Mouse (Mus musculus) embryonic facial prominence, embryonic 13.5 days (tissue): Measurements from ENCODE around the gene Bbx. TPM values are rescaled to one million over a fixed set of nuclear protein-coding genes. Genes with fewer than 3 reads are reported as not detected.

Experiments used
- ATAC-seq: fragments of 200-750 bp; cut with Nextera tagmentation; 2 replicates; pipeline ENCODE4 v1.8.0; 2017; ENCODE audit warnings: low read depth; ENCODE audit not compliant: insufficient number of reproducible peaks, insufficient read depth, low FRiP score, low TSS enrichment
- H3K27ac ChIP-seq: fragments of 300-500 bp; sonication (generic); 2 replicates; pipeline ENCODE4 v1.5.1; 2015; ENCODE audit warnings: moderate library complexity, mild to moderate bottlenecking, inconsistent platforms
- H3K27me3 ChIP-seq: fragments of 300-500 bp; sonication (generic); 2 replicates; pipeline ENCODE4 v1.6.1; 2015; ENCODE audit warnings: mild to moderate bottlenecking, inconsistent platforms
- H3K36me3 ChIP-seq: fragments of 300-500 bp; sonication (generic); 2 replicates; pipeline ENCODE4 v1.6.1; 2015; ENCODE audit warnings: mild to moderate bottlenecking, inconsistent platforms
- H3K4me1 ChIP-seq: fragments of 300-500 bp; sonication (generic); 2 replicates; pipeline ENCODE4 v1.6.1; 2015; ENCODE audit warnings: inconsistent platforms
- H3K4me2 ChIP-seq: fragments of 300-500 bp; sonication (generic); 2 replicates; pipeline ENCODE4 v1.6.1; 2015; ENCODE audit warnings: moderate library complexity, mild to moderate bottlenecking, inconsistent platforms
- H3K4me3 ChIP-seq: fragments of 300-500 bp; sonication (generic); 2 replicates; pipeline ENCODE4 v1.5.1; 2015; ENCODE audit warnings: mild to moderate bottlenecking, inconsistent platforms
- H3K9ac ChIP-seq: fragments of 300-500 bp; sonication (generic); 2 replicates; pipeline ENCODE4 v1.6.1; 2015; ENCODE audit warnings: mild to moderate bottlenecking, inconsistent platforms
- H3K9me3 ChIP-seq: fragments of 300-500 bp; sonication (generic); 2 replicates; pipeline ENCODE4 v1.6.1; 2016; ENCODE audit warnings: inconsistent platforms
- WGBS: fragments of 180-500 bp; shearing (Covaris S2); methylation state at CpG from one replicate; pipeline ENCODE4 v1.1.7; 2015; ENCODE audit warnings: mixed read lengths; 5-methylcytosine and 5-hydroxymethylcytosine counted together
- polyA plus RNA-seq: library from polyadenylated mRNA; unstranded; fragments of >200 nt; fragmentation: Nextera tagmentation; extraction: Ambion mirVana; gene quantifications from 2 replicates; pipeline ENCODE4 v1.2.1, GENCODE M21; 2015

Gene Bbx
- polyA plus RNA-seq, 1 experiment from 2014 or later: 55.1 TPM

DNA sequence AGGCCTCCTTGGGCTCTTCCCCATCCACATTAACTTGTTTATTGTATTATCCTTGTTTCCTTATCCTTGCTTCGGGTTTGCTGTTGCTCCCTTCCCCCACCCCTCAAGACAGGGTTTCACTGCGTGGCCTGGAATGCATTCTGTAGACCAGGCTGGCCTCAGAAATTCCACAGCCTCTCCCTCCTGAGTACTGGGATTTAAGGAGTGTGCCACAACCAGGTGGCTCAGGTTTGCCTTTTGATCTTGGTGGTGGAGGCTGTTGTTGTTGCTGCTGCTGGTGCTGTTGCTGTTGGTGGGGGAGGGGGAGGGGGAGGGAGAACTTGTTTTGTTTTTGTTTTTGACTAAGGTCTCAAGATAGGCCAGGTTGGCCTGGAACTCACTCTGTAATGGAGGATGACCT, 5.1 kb upstream of the Bbx start:
- no peaks in the 10 kb centered on the region for H3K27me3 ChIP-seq
- H3K9me3 ChIP-seq: no peaks in the 10 kb centered on the region
- 30% methylated on average over 2 of the region's 2 CpGs for WGBS
- no peak for ATAC-seq
- no peak overlapping the region for H3K27ac ChIP-seq
- no peak overlapping the region for H3K4me3 ChIP-seq
- 0 out of 2 replicates have a peak, but pooled peaks cover 4% of the 10 kb centered on the region for H3K4me1 ChIP-seq
- no peak overlapping the region for H3K9ac ChIP-seq
- no peaks in the 10 kb centered on the region for H3K36me3 ChIP-seq
- no peak overlapping the region for H3K4me2 ChIP-seq

DNA sequence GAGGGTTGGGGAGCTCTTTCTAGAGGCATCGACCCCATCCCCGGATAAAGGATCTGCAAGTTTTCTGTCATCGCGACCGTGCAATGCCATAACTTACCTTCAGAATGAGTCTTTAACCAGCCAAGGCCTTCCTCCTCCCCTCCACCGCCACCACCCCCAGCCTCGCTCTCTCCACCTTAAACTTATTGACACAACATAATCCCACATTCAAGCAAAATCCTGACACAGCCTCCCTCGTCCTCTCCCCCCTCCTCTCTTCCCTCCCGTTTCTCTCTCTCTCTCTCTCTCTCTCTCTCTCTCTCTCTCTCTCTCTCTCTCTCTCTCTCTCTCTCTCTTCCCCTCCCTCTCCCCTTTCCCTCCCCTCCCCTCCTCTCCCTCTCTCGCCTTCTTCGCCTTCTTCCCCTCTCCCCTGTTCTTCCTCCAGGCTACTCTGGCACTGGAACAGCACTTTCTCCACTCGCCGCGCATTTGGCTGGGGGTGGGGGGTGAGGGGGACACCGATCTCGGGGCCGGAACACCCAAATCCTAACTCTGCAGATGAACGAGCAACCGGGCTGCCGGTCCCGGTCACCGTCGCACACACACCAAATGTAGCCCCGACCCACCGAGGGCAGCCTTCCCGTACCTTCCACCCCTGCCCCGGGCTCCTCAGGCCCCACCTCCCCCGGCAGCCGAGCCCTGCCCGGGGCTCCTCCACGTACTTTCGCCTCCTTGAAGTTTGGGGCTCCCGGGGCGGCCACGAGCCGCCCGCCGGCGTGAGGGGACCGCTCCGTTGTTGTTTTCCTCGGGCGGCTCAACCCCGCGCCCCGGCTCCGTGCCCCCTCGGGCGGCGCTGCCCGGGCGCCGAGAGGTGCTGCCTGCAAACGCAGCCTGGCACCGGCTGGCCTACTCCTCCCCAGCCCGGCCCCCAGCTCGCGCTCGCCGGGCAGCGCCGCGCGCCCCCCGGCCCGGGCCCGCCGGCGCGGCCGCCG, 894 bp downstream of the Bbx start:
- WGBS: under 1% methylated on average over 70 of the region's 72 CpGs
- Histone ChIP-seq H3K27me3 (no peaks in the 10 kb centered on the region), H3K27ac (peak overlapping the region; percentile 99), H3K4me2 (peak overlapping the region; percentile 96), H3K9me3 (no peaks in the 10 kb centered on the region), H3K4me3 (peak overlapping the region; percentile 91), H3K4me1 (peaks cover 13% of the 10 kb centered on the region; the same call in 1 of the 2 replicates), H3K36me3 (no peaks in the 10 kb centered on the region), H3K9ac (peak overlapping the region; percentile 95)
- ATAC-seq: peak; percentile 66

DNA sequence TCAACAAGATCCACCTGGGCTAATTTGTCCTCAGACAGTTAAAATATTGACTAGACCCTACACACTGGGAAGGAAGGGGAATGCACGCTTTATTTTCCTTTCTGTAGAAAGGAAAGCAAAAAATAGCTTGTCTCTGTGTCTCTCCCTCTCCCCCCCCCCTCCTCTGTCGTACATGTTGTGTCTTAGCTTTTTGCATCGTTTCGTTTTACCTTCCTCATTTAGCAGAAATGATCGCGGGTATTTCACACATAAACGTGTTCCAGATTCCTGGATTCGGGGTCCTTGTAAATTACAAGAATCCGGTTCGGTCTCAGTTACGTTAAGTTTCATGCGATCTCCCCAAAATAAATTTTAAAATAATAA, 1.7 kb downstream of the Bbx start:
- H3K27ac ChIP-seq: no peak overlapping the region

DNA sequence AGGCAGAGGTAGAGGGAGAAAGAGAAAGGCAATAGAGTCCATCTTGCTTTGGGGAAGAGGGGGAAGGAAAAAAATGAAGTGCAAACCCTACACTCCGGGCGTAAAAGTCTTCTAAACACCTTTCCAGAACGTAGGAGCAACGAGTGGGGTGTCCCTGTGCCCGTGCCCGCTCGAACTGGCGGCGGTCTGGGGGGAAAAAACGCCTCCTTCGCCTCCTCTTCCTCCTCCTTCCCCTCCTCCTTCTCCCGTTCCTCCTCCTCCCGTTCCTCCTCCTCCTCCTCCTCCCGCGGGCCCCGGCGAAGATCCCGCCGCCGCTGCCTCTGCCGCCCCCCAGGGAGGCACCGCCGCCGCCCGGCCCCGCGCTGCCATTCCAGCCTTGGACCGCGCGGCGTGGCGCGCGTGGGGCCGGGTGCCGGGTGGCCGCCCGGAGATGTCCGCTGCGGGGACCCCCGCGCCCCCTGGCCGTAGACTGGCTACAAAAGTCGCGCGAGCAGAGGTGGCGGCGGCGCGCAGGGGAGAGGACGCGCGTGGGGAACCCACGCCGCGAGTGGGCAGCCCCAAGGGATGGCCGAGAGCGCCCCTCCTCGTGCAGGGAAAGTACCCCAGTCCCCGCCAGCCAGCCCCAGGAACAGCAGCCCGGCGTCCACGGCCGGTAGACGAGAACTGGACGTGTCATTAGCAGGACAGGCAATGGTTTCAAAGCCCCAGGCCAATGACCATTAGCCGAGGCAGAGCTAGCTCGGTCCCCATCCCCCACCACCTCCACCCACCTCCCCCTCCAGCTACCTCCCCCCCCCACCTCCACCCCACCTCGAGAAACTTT, 2.3 kb downstream of the Bbx start:
- no peaks in the 10 kb centered on the region for H3K9me3 ChIP-seq
- H3K4me3 ChIP-seq: peak overlapping the region; percentile 91
- H3K9ac ChIP-seq: peak overlapping the region; percentile 95
- H3K4me1 ChIP-seq: peaks cover 13% of the 10 kb centered on the region; the same call in 1 of the 2 replicates
- no peaks in the 10 kb centered on the region for H3K36me3 ChIP-seq
- H3K27ac ChIP-seq: peak overlapping the region; percentile 60
- H3K27me3 ChIP-seq: no peaks in the 10 kb centered on the region
- ATAC-seq: no peak; the same call in 1 of the 2 replicates
- under 1% methylated on average over 67 of the region's 69 CpGs for WGBS
- peak overlapping the region; percentile 96 for H3K4me2 ChIP-seq

More for the DNA sequence above, 1.7 kb downstream of the Bbx start:
- ATAC-seq: no peak
- Histone ChIP-seq H3K27me3 (no peaks in the 10 kb centered on the region), H3K36me3 (no peaks in the 10 kb centered on the region), H3K9me3 (no peaks in the 10 kb centered on the region), H3K4me2 (peak overlapping the region; percentile 96), H3K4me1 (peaks cover 13% of the 10 kb centered on the region; the same call in 1 of the 2 replicates), H3K4me3 (peak overlapping the region; percentile 91), H3K9ac (peak overlapping the region; percentile 95)
- WGBS: under 1% methylated on average over 12 of the region's 12 CpGs

DNA sequence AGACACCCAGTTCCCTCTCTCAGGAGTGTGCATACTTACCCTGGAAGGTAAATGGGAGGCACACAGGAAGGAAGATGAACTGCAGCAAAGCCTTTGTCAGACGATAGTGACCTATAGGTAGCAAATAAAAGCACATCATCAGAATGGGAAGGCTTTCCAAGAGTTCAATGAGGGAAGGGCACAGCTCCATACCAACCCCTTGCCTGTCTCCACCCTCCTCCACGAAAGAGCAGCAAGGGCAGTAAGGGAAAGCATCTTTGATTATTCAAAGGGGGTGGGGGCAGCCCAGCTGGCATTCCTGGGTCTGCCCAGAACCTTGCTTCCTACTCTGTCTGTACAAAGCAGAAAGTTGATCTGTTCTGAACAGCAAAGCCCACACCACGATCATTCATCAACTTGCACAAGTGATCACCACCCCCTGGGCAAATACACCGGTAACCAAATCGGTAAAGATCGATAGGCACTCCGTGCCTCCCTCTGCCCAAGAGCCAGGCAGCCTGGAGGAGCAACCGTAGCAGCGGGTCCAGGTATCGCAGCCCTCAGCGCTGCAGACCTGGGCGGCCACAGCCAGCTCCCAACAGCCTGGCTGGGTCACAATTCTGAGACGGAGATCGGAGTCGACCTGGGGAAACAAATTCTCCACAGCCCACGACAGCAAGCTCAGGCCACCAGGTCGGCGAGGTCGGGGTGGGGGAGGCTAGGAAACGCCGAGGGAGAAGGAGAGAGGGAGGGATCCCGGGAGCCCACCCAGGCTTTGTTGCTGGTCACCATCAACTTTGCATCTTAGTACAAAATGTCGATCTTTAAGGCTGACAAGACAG, 3.1 kb downstream of the Bbx start:
- H3K9me3 ChIP-seq: no peaks in the 10 kb centered on the region
- H3K9ac ChIP-seq: peak overlapping the region; percentile 95
- H3K27ac ChIP-seq: no peak overlapping the region; the same call in 1 of the 2 replicates
- no peaks in the 10 kb centered on the region for H3K36me3 ChIP-seq
- no peak for ATAC-seq
- H3K4me3 ChIP-seq: peak overlapping the region; percentile 91
- 2% methylated on average over 23 of the region's 23 CpGs for WGBS
- H3K27me3 ChIP-seq: no peaks in the 10 kb centered on the region
- peak overlapping the region; percentile 96 for H3K4me2 ChIP-seq
- peaks cover 13% of the 10 kb centered on the region; the same call in 1 of the 2 replicates for H3K4me1 ChIP-seq

DNA sequence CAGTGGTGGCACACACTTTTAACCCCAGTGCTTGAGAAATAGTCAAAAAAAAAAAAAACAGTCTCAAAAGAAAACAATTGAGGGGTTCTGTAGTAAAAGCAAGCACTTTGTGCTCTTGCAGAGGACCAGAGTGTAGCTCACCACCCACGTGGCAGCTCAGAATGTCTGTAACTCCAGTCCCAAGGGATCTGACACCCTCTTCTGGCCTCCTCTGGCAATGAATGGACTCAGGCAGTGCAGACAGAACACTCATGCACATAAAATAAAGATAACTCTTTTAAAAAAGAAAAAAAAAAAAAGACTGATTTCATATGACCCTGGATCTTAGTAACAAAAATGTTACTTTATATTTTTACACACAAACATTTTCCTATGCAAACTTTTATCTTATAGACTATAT, 12.1 kb downstream of the Bbx start:
- H3K4me1 ChIP-seq: no peaks in the 10 kb centered on the region
- no peak overlapping the region for H3K9ac ChIP-seq
- WGBS: 18% methylated on average over 1 of the region's 1 CpGs
- no peak overlapping the region for H3K4me2 ChIP-seq
- no peaks in the 10 kb centered on the region for H3K9me3 ChIP-seq
- ATAC-seq: no peak
- H3K4me3 ChIP-seq: no peak overlapping the region
- peaks cover 6% of the 10 kb centered on the region; the same call in 1 of the 2 replicates for H3K36me3 ChIP-seq
- H3K27ac ChIP-seq: no peak overlapping the region
- no peaks in the 10 kb centered on the region for H3K27me3 ChIP-seq

DNA sequence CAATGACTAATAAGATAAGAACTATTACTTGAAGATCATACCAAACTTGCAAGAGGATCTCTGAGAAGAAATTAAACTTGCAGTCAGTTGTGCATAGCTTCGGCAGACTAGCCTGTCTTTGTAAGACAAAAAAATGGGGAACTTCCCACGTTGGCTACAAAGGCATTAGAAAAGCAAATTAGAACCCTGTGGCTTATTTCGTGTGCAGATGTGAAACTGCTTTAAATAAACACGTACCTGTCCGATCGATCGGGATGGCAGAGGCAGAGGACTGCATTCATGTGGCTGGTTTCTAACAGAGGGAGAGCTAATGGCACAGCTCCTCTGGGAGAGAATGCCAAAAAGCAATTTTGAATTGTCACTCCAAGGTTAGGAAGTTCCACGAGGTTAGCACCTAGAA, 16.8 kb downstream of the Bbx start:
- no peak for ATAC-seq
- H3K4me2 ChIP-seq: no peak overlapping the region
- no peak overlapping the region for H3K4me3 ChIP-seq
- H3K27me3 ChIP-seq: no peaks in the 10 kb centered on the region
- H3K9ac ChIP-seq: no peak overlapping the region
- H3K4me1 ChIP-seq: no peaks in the 10 kb centered on the region
- H3K9me3 ChIP-seq: no peaks in the 10 kb centered on the region
- H3K36me3 ChIP-seq: peaks cover 9% of the 10 kb centered on the region; the same call in 1 of the 2 replicates
- WGBS: 78% methylated on average over 8 of the region's 8 CpGs
- H3K27ac ChIP-seq: no peak overlapping the region

DNA sequence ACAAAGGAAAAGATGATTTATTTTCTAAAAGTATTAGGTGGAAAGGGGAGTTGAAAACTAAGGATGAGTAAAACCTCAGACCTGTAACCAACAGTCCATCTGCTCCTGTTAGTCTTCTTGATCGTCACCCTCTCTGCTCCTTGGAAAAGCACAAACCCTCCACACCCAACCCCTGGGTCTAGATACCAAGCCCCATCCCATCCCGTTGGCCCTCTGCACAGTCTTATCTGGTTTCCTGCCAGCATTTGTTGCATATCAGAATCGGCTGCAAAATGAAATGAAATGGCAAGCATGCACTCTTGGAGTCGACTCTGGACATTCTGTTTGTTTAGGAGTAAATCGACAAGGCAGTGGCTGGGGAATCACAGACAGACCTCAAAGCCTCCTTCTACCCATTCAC, 29.3 kb downstream of the Bbx start:
- Histone ChIP-seq H3K4me3 (no peak overlapping the region), H3K27ac (no peak overlapping the region)
- 76% methylated on average over 5 of the region's 5 CpGs for WGBS

DNA sequence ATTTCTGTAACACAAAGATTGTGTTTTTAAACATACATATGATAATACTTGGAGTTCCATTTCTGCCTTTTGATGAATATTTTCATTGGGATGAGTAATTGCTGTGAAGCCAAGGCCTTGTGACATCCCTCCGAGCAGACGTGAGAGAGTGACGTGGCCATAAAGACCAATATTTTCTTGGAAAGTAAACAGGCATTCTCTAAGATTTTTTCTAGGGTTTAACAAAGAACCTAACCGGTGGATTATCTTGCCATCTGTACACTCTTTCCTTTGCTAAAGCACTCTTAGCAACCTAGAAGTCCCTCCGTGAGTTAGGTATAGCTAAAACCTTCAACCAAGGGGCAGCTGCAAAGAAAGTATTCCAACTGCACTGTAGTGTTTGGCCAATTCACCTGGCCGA, 32.4 kb downstream of the Bbx start:
- no peak overlapping the region for H3K4me2 ChIP-seq

More for the DNA sequence above, 29.3 kb downstream of the Bbx start:
- Histone ChIP-seq H3K9me3 (no peaks in the 10 kb centered on the region), H3K4me1 (no peaks in the 10 kb centered on the region), H3K27me3 (no peaks in the 10 kb centered on the region), H3K36me3 (peaks cover 9% of the 10 kb centered on the region), H3K9ac (no peak overlapping the region), H3K4me2 (no peak overlapping the region)
- no peak for ATAC-seq

DNA sequence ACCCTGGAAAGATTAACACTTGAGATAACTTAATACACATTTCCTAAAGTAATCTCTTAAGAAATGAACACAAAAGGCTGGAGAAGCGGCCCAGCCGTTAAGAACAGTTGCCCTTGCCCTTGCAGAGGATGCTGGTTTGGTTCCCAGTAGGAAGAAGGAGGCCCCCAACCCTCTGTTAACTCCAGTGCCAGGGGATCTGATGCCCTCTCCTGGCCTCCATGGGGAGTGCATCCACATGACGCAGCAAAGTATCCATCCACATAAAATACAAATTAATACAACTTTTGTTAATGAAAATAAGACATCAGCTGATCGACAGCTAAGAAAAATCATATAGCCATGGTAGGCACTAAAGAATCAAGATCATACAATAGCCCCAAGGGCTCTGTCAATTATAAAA, 33.6 kb downstream of the Bbx start:
- Histone ChIP-seq H3K27ac (no peak overlapping the region), H3K4me1 (no peaks in the 10 kb centered on the region), H3K4me3 (no peak overlapping the region), H3K4me2 (no peak overlapping the region), H3K36me3 (peaks cover 9% of the 10 kb centered on the region), H3K9me3 (no peaks in the 10 kb centered on the region), H3K27me3 (no peaks in the 10 kb centered on the region), H3K9ac (no peak overlapping the region)
- ATAC-seq: no peak
- WGBS: 82% methylated on average over 4 of the region's 4 CpGs

More for the DNA sequence above, 32.4 kb downstream of the Bbx start:
- H3K4me1 ChIP-seq: no peaks in the 10 kb centered on the region
- no peak overlapping the region for H3K4me3 ChIP-seq
- H3K27ac ChIP-seq: no peak overlapping the region
- no peak overlapping the region for H3K9ac ChIP-seq
- H3K9me3 ChIP-seq: no peaks in the 10 kb centered on the region
- H3K27me3 ChIP-seq: no peaks in the 10 kb centered on the region
- peaks cover 9% of the 10 kb centered on the region for H3K36me3 ChIP-seq
- WGBS: 89% methylated on average over 6 of the region's 6 CpGs
- ATAC-seq: no peak
